ENCODE assay signal across 11 mouse cellular contexts in the genomic region with DNA sequence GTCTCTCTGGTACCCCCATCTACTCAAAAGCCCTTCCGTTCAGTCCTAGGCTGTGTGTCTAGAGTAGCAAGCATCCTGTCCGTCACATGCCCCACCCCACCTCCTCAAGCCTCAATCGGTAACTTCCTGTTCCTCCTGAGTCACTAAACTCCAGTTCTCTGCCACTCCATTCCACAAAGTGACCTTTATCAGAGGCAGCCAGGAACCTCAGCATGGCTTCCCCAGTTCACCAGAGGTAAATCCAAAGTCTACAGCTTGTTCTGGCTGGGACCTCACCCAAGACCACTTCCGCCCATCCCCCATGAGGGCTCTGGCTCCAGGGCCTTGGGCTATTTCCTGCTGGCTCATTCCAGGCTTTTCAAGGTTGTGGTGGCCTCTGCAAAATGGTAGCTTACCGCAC. TPM values are rescaled to one million over a fixed set of nuclear protein-coding genes. Genes with fewer than 3 reads are reported as not detected.
DNase-seq lines count a peak whose midpoint lies in the region; ATAC-seq and TF ChIP-seq lines count a peak whose summit lies in the region.
"Had no signal": no experiment of that assay in that cellular context is flagged by ENCODE, and none has a peak within 500 bp of the region (broad histone marks: within the 10 kb centered on the region; RNA-seq: fewer than 3 reads in every experiment).

No protein-coding gene starts in this region.

- H3K9me3 ChIP-seq in midbrain, postnatal 0 days (ENCODE audit: low read length): no peaks in the 10 kb centered on the region
- H3K9me3 ChIP-seq: lung, embryonic 15.5 days; neural tube, embryonic 12.5 days had no signal

- TF ChIP-seq CTCF in midbrain, postnatal 0 days (IDR thresholded peaks at IDR 0.05): no peak

- H3K4me1 ChIP-seq in brown adipose tissue, adult 24 weeks (ENCODE audit: control insufficient read depth, insufficient read depth, insufficient read length, low read length): peaks cover 14% of the 10 kb centered on the region
- H3K4me1 ChIP-seq in midbrain, postnatal 0 days (ENCODE audit: insufficient read depth, low read length): no peaks in the 10 kb centered on the region
- H3K4me1 ChIP-seq: lung, embryonic 15.5 days had no signal

- no peak overlapping the region for H3K9ac ChIP-seq in midbrain, postnatal 0 days (replicated peaks; ENCODE audit: low read length, poor library complexity, severe bottlenecking)
- H3K9ac ChIP-seq: lung, embryonic 15.5 days; neural tube, embryonic 12.5 days had no signal

- ATAC-seq in midbrain, postnatal 0 days (ENCODE audit: low FRiP score): no peak

- no peaks in the 10 kb centered on the region for H3K27me3 ChIP-seq in midbrain, postnatal 0 days (ENCODE audit: insufficient read depth, low read length)
- H3K27me3 ChIP-seq: lung, embryonic 15.5 days; neural tube, embryonic 12.5 days had no signal

- 92% methylated on average over 5 of the region's 5 CpGs for WGBS in midbrain, postnatal 0 days

- H3K36me3 ChIP-seq in midbrain, postnatal 0 days (ENCODE audit: insufficient read depth, low read length): no peaks in the 10 kb centered on the region
- H3K36me3 ChIP-seq: lung, embryonic 15.5 days; neural tube, embryonic 12.5 days had no signal

- H3K4me3 ChIP-seq in brown adipose tissue, adult 24 weeks (ENCODE audit: insufficient read depth, low read depth, low read length): no peak overlapping the region
- H3K4me3 ChIP-seq in midbrain, postnatal 0 days (ENCODE audit: low read depth, low read length): no peak overlapping the region
- H3K4me3 ChIP-seq: lung, embryonic 15.5 days; neural tube, embryonic 12.5 days had no signal

- peak; percentile 53 for DNase-seq in 3T3-L1 (ENCODE audit: low read depth, low spot score)
- peak; percentile 42 for DNase-seq in CD4-positive, CD25-positive, alpha-beta regulatory T cell, adult 2 months (ENCODE audit: low read depth, low spot score)
- peak; percentile 53 to 70 for DNase-seq in kidney, adult 8-10 months
- no peak for DNase-seq in layer of hippocampus, postnatal 10 days (ENCODE audit: low spot score in 2 of 2)
- DNase-seq in midbrain, postnatal 0 days (ENCODE audit: low spot score): no peak
- DNase-seq in spleen, postnatal 10 days (ENCODE audit: low spot score in 2 of 2): no peak
- DNase-seq in layer of hippocampus, adult 9-10 months (ENCODE audit: low spot score): no peak
- DNase-seq: spleen, adult 18-20 months had no signal

- no peak overlapping the region for H3K4me2 ChIP-seq in midbrain, postnatal 0 days (ENCODE audit: low read depth, low read length, poor library complexity, severe bottlenecking)
- H3K4me2 ChIP-seq: lung, embryonic 15.5 days; neural tube, embryonic 12.5 days had no signal

- peak overlapping the region; percentile 58 for H3K27ac ChIP-seq in brown adipose tissue, adult 24 weeks (replicated peaks; ENCODE audit: low read depth, low read length)
- no peak overlapping the region for H3K27ac ChIP-seq in midbrain, postnatal 0 days (ENCODE audit: low read depth, low read length)
- H3K27ac ChIP-seq: lung, embryonic 15.5 days; neural tube, embryonic 12.5 days had no signal

RNA-seq across cellular contexts. Expression of a gene that starts 6.1 kb away (rescaled TPM):
- polyA plus RNA-seq in brown adipose tissue, adult 24 weeks (2012; ENCODE audit: insufficient read depth, insufficient read length, missing spikeins): 135 and 146 TPM in 2 replicates
- 100 to 1,000 TPM; 323 to 335 TPM for total RNA-seq in layer of hippocampus, postnatal 10 days (2021)
- 187 and 330 TPM in 2 replicates for total RNA-seq in midbrain, postnatal 0 days (2014; rRNA removed)
- 404 and 431 TPM in 2 replicates for polyA plus RNA-seq in midbrain, postnatal 0 days (2015; fragmentation: Nextera tagmentation; extraction: Ambion mirVana)

Comparison
In these comparisons a context has a peak if more than half of its experiments do, and no peak if none do; other contexts are left out.
1. DNase-seq: peak in 3T3-L1 (single experiment), CD4-positive, CD25-positive, alpha-beta regulatory T cell, adult 2 months (single experiment) and kidney, adult 8-10 months (2 of 2); none in layer of hippocampus, postnatal 10 days (0 of 2), midbrain, postnatal 0 days (single experiment), spleen, postnatal 10 days (0 of 2) and layer of hippocampus, adult 9-10 months (single experiment).